Mouse (Mus musculus) colon, adult 2 months (tissue): ENCODE results near the gene Thbs4. TPM values are rescaled to one million over a fixed set of nuclear protein-coding genes. Genes with fewer than 3 reads are reported as not detected.

Source experiments
- polyA plus RNA-seq: library from polyadenylated mRNA; depleted of rRNA; stranded (reverse); fragments of >200 nt; gene quantifications from 2 replicates; pipeline ENCODE4 v1.2.3, GENCODE M21; 2012; rRNA removed

Thbs4 gene
- polyA plus RNA-seq = 161 and 196 TPM in 2 replicates

GRCm38 (mm10) chr13:92794462-92795214 is at the start of gene Thbs4:
Thbs4 (minus strand) TSS chr13:92794818.

Other genes with a start within 250 kb of the Thbs4 start
- not detected in 2 replicates for gene Spz1, start 218.6 kb downstream of the Thbs4 start, polyA plus RNA-seq
- 36.1 and 46.9 TPM in 2 replicates for gene Serinc5, start 183.7 kb downstream of the Thbs4 start, polyA plus RNA-seq
- 4.7 and 5.2 TPM in 2 replicates for gene Mtx3, start 49.9 kb upstream of the Thbs4 start, polyA plus RNA-seq